Mouse (Mus musculus): ENCODE data around the gene Pygb. TPM values are rescaled to one million over a fixed set of nuclear protein-coding genes. Genes with fewer than 3 reads are reported as not detected.

The Pygb gene
- total RNA-seq, 2 experiments from 2014 or later: 15.2 to 20.1 TPM

DNA sequence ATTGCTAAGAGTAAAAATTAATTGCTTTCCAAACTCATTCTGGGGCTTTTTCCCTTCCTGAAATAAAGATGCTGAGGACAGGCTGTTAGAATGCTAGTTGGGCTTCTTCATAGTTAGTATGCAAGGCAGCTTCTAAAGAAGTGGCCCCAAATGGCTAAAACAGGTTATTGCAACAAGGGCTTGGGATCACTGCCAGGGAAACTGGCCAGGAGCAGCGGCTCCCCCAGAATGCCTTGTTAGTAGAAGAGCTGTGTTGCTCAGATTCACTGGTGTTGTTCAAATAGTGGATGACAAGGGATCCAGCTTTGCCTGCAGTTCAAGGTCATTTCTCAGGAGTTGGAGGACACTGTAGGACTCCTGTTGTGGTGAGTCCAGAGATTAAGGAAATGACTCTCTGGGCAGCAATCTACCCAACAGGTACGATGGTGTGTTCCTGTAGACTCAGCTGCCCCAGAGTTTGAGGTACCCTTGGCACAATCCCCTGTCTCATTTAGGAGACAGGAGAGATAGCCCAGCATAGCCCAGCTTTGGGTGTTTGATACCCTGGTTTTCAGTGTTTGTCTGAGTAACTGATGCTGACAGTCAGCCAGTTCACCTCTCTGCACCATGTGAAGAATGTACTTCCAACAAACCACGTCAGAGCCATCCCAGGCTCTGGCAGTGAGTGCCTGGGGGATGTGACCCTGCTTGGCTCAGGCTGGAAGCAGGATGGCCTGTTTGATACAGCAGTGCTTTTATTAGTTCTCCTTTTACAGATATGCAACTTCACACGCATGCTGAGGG lies 2.4 kb downstream of the Pygb start:
- DNase-seq: peak; percentile 80

DNA sequence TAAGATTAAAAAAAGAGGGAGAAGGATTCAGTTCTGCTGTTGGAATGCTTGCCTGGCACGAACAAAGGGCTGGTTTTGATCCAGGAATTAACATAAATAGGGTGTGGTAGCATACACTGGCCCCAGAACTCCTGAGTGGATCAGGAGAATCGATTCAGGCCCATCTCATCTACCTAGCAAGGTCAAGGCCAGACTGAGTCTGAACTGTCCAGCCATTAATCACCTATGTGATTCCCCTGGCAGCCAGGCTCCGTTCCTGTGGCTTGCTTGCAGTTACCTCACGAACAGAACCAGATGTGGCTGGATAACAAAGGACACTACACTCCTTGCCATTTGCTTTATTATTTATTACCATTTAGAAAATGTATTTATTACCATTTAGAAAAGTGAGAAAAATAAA lies 6.8 kb downstream of the Pygb start:
- no peak for DNase-seq

DNA sequence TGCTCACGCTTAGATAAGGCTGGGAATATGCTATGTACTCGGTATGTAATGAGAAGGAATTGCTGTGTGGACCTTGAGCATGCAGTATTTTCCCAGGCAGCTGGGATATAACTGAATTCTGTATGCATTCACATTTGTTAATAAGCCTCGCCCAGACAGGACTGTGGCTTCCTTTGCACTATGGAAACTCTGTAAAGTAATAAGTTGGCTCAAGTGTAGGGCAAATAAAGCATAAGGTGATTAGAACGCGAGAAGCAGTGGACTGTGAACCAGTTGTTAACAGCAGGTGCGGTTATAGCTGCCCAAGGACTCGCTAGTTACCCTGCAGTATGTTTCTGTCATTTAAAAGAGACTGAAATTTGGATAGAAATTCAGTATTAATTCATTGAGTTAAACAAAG lies 11.5 kb downstream of the Pygb start:
- no peak for DNase-seq

DNA sequence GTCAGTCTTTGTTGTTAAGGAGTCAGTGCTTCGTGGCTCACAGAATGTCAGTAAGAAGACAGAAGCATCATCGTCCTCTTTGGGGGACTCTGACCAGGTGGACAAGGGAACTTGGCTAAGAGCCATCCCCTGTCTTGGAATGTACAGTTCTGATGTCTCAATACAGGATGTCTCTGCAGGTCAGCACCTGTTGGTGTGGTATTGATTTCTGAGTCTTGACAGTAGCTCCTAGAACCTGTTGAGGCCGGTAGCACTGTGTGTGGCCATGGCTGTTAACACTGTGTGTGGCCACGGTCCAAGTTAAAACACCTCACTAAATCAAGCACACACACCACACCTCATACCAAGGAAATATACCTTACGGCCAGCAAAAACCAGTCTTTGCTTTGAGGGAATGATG lies 14.1 kb downstream of the Pygb start:
- DNase-seq: no peak

DNA sequence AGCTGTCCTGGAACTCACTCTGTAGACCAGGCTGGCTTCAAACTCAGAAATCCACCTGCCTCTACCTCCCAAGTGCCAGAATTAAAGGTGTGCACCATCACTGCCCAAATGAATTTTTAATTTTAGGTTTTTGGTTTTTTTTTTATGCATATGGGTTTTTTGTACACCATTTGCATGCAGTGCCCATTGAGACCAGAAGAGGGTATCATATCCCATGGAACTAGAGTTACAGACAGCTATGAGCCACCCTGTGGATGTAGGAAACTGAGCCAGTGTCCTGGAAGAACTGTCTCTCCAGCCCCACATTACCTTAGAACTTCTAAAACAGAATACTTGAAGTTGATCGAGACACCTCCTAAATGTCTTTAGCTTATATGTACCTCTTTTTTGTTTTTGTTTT lies 16.5 kb downstream of the Pygb start:
- no peak for DNase-seq

DNA sequence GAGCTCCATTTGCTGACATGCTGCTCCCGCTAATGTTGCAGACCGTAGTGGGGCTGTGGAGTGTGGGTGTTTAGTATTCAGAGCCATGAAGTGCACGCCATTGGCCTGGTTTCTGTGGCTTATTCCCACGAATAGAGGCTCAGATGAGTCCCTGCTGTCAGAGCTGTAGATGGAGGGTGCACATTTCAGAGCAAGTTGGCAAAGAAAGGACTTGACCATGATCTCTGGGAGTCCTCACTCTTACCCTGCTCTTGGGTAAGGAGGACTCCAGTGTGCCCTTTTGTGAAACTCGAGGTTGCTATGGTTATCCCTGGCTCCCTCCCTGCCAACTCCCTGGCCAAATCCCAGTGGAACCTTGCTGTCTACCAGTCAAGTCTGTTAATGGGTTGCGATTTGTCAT lies 21.8 kb downstream of the Pygb start:
- no peak for DNase-seq

DNA sequence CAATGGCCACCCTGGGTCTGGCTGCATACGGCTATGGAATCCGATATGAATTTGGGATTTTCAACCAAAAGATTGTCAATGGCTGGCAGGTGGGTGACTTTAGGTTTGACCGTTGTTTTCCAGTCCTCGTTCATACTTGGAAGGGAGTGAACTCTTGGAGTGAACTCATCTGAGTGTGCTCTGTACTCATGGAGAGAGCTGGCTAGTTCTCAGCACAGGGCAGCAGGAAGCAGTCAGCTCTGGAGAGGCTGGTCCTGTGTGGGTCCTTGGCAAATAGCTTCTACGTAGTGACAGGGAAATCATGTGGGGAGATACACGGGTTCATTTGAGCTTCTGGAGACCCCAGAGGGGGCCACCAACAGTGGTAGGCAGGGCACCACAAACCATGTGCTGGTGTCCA lies 22.3 kb downstream of the Pygb start:
- no peak for DNase-seq

DNA sequence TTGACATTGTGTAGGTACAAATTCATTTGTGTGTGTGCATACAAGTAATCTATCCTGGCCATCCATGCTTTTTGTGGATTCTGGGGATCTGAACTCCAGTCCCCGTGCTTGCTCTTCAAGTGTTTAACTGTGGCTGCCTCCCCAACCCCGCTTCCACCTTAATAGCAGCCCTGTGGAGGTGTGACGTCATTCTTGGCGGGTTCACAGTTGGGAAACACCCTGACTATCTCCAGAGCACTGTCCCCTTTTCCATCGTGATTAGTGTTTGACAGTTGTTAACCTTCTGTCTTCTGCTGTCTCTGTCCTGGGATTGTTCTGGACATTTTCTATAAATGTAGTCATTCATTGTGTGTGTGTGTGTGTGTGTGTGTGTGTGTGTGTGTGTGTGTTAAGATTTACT lies 24.1 kb downstream of the Pygb start:
- DNase-seq: no peak

DNA sequence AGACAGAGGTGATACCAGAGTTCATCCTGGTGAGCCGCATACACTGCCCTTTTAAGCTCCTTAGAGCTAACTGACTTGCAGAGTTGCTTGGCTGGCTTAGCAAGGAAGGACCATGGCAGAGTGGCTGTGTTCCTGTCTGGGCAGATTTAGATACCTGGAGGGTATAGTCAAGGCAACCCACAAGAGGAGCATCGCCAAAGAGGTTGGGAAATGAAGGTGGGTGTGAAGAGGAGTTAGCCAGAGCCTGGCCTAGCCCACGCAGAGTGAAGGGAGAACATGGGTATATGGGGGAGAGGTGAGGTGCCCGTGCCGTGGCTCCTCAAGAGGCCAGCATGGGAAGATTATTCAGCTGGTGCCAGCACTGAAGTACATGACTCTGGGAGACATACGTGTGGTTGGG lies 26.3 kb downstream of the Pygb start:
- no peak for DNase-seq

DNA sequence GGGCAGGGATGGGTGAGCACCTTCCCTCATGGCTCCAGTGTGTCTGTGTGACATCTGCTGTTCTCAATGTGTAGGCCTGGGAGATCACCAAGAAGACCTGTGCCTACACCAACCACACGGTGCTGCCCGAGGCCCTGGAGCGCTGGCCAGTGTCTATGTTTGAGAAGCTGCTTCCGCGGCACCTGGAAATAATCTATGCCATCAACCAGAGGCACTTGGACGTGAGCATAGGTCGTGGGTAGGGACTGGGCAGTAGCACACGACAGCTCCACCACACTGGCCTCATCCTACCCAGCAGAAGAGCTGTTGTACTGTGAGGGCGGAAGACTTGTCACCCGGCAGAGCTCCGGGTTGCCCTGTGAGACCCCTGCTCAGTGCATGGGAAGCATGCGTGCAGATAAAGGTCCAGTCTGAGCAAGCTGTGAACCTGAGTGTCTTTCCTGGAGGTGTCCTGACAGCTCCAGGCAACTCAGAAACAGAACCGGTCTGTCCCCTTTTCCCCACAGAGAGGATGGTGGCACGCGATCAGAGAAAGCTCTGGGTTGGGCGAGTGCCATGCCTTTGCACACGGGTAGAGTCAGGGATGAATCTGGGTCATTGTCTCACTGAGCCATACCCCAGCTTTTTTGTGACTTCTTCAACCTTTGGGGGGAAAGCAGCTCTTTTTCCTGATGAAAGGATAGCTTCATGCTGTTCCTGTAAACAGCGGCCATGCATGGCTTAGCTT lies 30.3 kb downstream of the Pygb start:
- no peak for DNase-seq

DNA sequence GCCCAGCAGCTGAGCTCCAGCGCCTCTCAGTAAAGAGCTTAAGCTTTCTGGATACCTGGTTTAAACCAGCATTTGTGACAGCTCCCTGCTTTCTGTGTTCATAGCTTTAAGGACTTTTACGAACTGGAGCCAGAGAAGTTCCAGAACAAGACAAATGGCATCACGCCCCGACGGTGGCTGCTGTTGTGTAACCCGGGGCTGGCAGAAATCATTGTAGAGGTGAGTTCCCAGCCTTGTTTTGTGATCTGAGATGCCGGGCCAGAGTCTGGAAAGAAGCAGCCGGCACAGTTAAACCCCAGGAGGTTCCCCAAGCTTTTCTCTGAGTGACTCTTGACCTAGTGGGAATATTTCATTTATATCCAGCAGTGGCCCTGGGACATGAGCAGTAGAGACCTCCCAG lies 32.2 kb downstream of the Pygb start:
- DNase-seq: no peak

DNA sequence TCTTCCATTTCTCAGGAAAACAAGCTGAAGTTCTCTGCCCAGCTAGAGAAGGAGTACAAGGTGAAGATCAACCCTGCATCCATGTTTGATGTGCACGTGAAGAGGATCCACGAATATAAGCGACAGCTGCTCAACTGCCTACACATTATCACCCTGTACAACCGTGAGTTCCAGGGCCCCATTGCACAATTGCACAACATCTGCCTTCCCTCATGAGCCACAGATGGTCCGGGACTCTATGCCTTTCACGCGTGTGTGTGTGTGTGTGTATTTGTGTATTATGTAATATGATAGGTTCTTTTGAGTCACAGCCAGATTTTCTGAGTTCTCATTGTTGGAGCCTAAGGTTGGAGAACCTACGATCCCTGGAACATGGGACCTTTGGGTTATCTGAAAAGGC lies 34.2 kb downstream of the Pygb start:
- no peak for DNase-seq

DNA sequence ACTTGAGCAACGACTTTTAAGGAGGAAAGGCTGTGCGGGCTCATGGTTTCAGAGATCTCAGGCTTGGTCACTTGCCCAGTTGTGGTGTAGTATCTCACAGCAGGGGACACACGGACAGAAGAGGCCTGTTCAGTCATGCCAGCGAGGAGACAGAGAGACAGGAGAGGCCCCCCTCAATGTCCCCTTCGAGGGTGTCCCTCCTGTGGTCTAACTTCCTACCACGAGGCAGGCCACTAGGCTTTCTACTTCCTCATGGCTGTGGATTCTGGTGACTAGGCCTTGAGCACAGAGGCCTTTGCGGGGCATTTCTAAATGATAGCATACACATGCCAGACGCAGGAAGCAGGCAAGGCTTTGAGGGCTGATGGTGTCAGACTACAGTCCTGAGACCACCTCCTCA lies 36.5 kb downstream of the Pygb start:
- no peak for DNase-seq

DNA sequence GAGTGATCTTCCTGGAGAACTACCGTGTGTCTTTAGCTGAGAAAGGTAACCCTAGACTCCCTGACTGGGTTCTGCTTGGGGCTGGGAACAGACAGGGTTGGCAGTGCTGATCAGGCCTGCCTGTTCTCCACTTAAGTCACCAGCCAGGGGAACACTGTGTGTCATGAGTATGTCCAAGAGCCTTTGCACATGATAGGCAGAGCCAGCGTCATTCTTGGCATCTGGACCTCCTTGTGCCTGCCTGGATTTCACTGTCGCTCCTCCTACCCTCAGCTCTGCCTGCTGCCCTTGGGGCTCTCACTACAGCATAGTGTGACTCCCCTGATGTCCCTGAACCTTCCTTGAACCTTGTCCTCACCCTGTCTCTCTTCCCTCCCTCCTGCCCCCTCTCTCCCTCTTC lies 39.9 kb downstream of the Pygb start:
- DNase-seq: no peak

DNA sequence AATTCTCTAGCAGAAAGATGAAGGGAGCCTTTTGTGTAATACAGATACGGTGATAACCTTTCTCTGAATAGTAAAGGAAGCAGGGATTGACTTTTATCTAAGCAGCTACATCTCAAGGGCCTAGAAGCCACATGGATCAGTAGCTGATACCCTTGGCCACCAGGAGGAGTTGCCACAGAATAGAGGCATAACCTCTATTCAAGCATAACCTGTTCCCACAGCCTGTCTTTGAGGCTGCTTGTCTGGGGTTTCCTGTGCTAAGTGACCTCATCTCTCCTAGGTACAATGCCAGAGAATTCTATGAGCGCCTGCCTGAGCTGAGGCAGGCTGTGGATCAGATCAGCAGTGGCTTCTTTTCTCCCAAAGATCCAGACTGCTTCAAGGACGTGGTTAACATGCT lies 41.6 kb downstream of the Pygb start:
- no peak for DNase-seq

DNA sequence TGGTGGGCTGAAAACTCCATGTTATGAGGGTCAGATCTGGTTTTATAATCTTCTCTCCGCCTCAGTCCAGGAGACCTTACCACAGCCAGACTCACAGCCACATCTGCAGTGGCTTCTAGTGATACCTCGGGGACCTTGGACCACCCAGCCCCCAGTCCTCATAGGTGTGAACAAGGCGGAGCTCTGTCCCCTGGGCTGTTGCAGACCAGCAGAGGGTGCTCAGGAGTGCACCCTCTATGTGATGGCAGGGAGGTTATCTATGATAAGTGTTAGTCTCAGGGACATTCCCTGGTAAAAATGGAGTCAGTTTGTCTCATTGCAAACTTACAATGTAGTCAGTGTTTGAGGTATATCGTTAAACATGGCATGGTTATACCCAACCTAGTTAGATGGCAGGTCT lies 42.1 kb downstream of the Pygb start:
- DNase-seq: no peak

DNA sequence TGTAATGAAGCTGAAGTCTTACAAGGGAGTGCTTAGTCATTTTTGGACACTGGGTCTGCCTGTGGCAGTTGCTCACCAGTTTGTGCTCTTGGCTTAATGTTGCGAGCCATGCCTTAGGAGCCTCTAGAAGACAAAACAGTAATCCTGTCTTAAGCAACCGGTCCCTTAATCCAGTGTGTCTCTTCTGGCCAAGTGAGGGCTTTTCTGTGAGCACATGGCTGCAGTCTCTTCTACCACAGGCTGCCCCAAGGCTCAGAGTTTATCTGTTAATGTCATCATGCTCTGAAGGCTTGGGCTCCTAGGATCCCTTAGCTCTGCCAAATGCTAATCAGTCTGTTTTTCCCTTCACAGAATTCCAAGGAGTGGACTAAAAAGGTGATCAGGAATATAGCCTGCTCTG lies 43.5 kb downstream of the Pygb start:
- no peak for DNase-seq

DNA sequence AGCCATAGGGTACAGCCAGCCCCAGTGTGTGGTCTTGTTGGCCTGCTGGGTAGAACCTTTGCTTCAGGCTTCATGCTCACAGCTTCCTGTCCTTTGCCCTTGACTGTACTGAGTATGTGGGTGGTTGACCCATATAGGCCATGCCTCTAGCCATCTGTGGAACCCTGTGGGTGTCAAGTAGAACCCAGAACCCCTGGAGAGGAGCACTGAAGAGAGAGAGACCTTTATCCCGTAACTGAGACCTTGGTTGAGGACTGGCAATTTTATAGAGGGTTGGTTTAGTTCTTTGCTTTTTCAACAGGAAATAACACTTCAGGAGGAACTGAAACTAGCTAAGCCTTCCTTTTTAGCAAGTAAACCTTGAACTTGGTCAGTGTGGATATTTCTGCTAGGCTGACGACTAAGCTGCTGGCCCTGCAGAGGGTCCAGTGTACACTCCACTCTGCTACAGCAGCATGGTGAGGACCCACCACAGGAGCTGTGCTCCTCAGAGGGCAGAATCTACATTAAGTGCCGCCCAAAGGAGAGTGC lies 44.4 kb downstream of the Pygb start:
- DNase-seq: no peak

DNA sequence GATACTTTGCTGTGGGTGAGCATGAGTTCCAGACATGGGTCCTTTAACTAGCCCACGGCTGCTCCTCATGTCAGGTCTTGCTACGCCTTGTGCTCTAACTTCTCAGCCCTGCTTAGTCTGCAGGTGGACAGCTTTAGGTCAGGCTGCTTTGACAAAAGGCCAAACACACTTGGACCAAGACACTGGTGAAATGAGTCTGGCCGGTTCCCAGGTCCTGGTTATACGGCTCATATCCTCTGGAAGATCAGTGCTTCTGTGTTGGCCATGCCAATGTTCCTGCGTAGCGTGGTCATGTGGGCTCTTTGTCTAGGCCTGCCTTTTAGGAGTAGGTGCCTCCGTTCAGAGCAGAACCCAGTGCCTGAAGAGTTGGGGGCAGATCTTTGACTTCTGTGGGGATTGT lies 45.5 kb downstream of the Pygb start:
- DNase-seq: no peak

DNA sequence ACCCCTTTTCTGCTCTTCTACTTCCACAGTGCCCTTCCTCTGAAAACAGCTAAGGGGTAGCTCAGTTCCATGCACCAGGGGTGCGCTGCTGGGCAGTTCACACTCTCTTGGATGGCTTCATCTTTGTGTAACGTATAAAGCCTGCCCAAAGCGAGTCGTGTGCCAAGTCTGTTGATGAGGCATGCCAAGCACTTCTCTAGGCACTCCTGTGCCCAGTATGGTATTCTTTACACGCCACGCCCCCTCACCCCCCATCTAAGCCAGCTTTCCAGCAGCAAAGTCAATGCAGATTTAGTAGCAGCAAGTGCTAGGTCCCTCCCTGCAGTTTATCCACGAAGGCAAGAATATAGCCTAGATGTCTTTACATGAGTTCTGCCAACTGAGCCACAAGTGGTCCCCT lies 48.1 kb downstream of the Pygb start:
- DNase-seq: no peak

DNA sequence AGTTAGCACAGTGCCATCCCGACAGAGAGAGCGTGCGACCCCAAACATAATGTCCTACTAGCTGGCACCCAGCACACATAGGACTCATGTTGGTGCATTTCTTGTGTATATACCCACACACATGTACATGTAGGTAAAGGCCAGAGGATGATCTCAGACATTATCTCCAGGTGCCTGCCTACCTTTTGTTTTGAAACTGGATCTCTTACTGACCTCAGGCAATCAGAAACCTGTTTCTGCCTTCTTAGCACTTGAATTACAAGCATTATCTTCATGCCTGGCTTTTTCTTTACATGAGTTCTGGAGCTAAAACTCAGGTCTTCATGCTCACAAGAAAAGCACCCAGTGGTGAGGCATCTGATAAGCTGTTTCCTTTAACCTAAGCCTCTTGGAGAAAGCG lies 49.4 kb downstream of the Pygb start:
- no peak for DNase-seq

DNA sequence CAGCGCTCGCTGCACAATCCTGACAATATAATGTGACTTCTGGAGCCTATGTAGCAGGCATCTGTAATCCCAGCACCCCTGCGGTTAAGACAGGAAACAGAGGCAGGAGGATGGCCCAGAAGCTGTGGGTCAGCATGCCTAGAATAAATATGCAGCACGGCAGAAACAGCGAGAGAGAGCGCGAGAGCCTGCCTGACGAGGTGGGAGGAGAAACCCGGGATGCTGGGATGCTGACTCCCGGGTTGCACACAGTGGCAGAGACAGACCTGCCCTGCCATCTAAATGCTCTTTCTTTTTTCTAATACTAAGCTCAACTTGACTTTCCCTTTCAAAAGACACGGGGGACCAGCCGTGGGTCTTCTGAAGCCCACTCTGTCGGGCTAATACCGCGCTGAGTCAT lies 50.4 kb downstream of the Pygb start:
- DNase-seq: no peak

DNA sequence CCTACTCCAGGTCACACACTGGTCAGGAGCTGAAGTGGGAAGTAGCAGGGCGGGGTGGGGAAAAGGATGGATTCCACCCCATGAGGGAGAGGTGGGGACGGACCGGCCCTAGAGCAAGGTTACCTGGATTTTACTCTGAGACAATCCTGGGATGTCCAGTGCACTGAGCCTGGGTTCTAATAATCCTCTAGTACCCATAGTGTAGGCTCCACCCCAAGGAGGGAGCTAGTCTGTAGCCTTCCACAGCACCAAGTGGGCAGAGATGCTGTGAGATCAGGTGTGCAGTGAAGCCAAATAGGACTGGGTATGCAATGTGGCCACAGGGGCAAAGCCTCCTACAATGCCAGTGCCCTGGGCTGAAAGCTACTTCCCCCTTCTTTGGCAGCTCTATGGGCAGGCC lies 51.2 kb downstream of the Pygb start:
- no peak for DNase-seq

All from gastrocnemius, postnatal 10 days (tissue).